Mouse (Mus musculus): ENCODE data around the gene Usp32.

DNA sequence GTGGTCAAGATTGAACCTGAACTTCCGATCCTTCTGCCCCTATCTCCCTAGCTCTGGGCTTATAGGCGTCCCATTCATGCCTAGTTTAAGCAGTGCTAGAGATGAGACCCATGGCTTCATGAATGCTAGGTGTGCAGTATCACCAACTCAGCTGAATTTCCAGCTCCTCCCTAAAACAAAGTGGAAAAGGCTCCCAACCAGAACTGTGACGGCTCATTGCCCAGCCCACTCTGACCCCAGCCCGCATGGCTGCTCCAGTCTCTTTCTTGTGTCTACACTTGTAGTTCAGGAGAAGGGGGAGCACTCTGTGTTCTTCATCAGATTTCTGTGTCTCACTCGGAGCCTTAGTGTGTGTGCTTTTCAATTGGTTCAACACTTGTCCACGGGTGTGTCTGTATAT, 44.9 kb upstream of the Usp32 start:
- TF ChIP-seq CTCF (conservative IDR thresholded peaks at IDR 0.05; ENCODE audit: low read length) (no peak), POU5F1 (IDR thresholded peaks at IDR 0.05; ENCODE audit: borderline replicate concordance, low read length) (no peak)

Data from E14TG2a.4 (cell line).